Mouse (Mus musculus) lung, adult 18-20 months (tissue): Measurements from ENCODE around the gene Ccnt1.
A peak's percentile ranks its signal among the peaks of the same experiment; 100 is the strongest.

ENCODE experiments used
- DNase-seq, 2 experiments: peaks; one replicate each; pipeline ENCODE4 v3.0.0; 2022; ENCODE audit warnings: mixed read lengths in 2 of 2

Gene Ccnt1

GRCm38 (mm10) chr15:98507321-98507720 lies 63.4 kb downstream of the Ccnt1 start:
- DNase-seq, result no peak

- DNase-seq, result no peak
Measured at GRCm38 (mm10) chr15:98506253-98506957, 64.3 kb downstream of the Ccnt1 start.

GRCm38 (mm10) chr15:98504514-98504913 lies 66.2 kb downstream of the Ccnt1 start:
- DNase-seq, result peak; percentile 55 to 61

GRCm38 (mm10) chr15:98503317-98503716 lies 67.4 kb downstream of the Ccnt1 start:
- no peak for DNase-seq

GRCm38 (mm10) chr15:98497631-98498030 lies 73.1 kb downstream of the Ccnt1 start:
- no peak for DNase-seq

- no peak for DNase-seq
Measured at GRCm38 (mm10) chr15:98492102-98492501, 78.6 kb downstream of the Ccnt1 start, which contains the start of gene Olfr279. Gene Olfr279 (plus strand): TSS chr15:98492402.

- DNase-seq, result peak in 1 of 2 experiments; percentile 45
Measured at GRCm38 (mm10) chr15:98491332-98491731, 79.4 kb downstream of the Ccnt1 start.
